Comparison of ENCODE assay signal across 7 mouse cellular contexts in the genomic region with DNA sequence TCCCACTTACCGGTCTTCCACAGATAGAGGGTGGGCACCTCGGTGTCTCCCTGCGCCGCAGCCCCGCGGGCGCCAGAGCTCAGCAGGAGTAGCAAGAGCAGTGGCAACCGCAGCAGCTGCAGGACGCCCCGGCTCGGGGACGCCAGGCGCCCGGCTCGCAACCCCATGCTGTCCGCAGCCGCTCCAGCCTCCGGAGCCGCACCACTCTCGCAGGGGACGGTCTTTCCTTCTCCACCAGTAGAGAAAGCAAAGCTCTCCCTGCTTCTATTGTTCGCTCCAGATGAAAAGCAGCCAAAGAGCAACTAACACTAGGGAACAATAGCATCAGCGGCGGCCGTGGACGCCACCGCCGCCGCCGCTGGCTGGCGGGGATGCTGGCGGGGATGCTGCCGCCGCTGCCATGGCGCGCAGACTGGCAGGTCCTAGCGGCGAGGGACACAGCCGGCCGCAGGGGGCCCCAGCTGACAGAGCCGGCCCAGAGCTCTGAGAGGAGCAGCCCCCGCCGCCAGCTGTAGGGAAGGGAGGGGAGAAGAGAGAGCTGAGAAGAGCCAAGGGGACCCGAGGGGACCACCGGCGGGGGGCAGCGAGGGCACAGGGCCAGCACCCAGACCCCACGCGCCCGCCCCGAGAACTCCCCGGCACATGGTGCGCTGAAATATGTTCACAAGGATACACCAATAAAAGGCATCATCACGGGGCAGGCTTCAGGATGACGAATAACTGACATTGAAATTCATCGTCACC. TPM values are rescaled to one million over a fixed set of nuclear protein-coding genes. Genes with fewer than 3 reads are reported as not detected.
A peak's percentile ranks its signal among the peaks of the same experiment; 100 is the strongest.
DNase-seq lines count a peak whose midpoint lies in the region; ATAC-seq lines count a peak whose summit lies in the region.

TSS of gene Thsd7a (minus strand) at position 624 of the 744 bp plus-strand sequence.

- H3K4me1 ChIP-seq in intestine, embryonic 15.5 days (replicated peaks), result no peaks in the 10 kb centered on the region
- H3K4me1 ChIP-seq in midbrain, embryonic 11.5 days (ENCODE audit: control insufficient read depth, insufficient read depth, low read length), result peaks cover 16% of the 10 kb centered on the region; the same call in 1 of the 2 replicates
- no peaks in the 10 kb centered on the region for H3K4me1 ChIP-seq in stomach, embryonic 14.5 days (ENCODE audit: control insufficient read depth, insufficient read depth, low read length)

- no peaks in the 10 kb centered on the region for H3K36me3 ChIP-seq in intestine, embryonic 15.5 days
- H3K36me3 ChIP-seq in midbrain, embryonic 11.5 days (ENCODE audit: control insufficient read depth, insufficient read depth, low read length), result no peaks in the 10 kb centered on the region
- H3K36me3 ChIP-seq in stomach, embryonic 14.5 days (ENCODE audit: control insufficient read depth, insufficient read depth, low read length), result no peaks in the 10 kb centered on the region

- DNase-seq in adrenal gland, postnatal 14 days, result peak; percentile 56
- peak; percentile 83 for DNase-seq in embryo, embryonic 11 days
- peak; percentile 7 to 45 for DNase-seq in gastrocnemius, postnatal 36 days
- peak; percentile 24 to 58 for DNase-seq in left cerebral cortex, postnatal 14 days (ENCODE audit: low spot score in 2 of 2)
- DNase-seq in midbrain, embryonic 11.5 days (ENCODE audit: low spot score, missing footprints), result peak; percentile 97

- H3K27me3 ChIP-seq in intestine, embryonic 15.5 days (replicated peaks), result no peaks in the 10 kb centered on the region
- no peaks in the 10 kb centered on the region for H3K27me3 ChIP-seq in midbrain, embryonic 11.5 days (ENCODE audit: control insufficient read depth, insufficient read depth, low read length)
- no peaks in the 10 kb centered on the region for H3K27me3 ChIP-seq in stomach, embryonic 14.5 days (ENCODE audit: control insufficient read depth, insufficient read depth, low read length)

- H3K4me2 ChIP-seq in intestine, embryonic 15.5 days (replicated peaks), result peak within 1 kb of the TSS; percentile 96
- H3K4me2 ChIP-seq in midbrain, embryonic 11.5 days, result peak within 1 kb of the TSS; percentile 54
- H3K4me2 ChIP-seq in stomach, embryonic 14.5 days (replicated peaks; ENCODE audit: low read depth, low read length), result peak within 1 kb of the TSS; percentile 83

- H3K9ac ChIP-seq in intestine, embryonic 15.5 days, result peak within 1 kb of the TSS; percentile 50
- peak within 1 kb of the TSS; percentile 90 for H3K9ac ChIP-seq in midbrain, embryonic 11.5 days (ENCODE audit: low read length)
- peak within 1 kb of the TSS; percentile 39 for H3K9ac ChIP-seq in stomach, embryonic 14.5 days (replicated peaks; ENCODE audit: low read depth, low read length)

- under 1% methylated on average over 56 of the region's 56 CpGs for WGBS in intestine, embryonic 15.5 days
- under 1% methylated on average over 54 of the region's 56 CpGs for WGBS in midbrain, embryonic 11.5 days
- WGBS in stomach, embryonic 14.5 days, result under 1% methylated on average over 56 of the region's 56 CpGs

- peak within 1 kb of the TSS; percentile 33 for H3K27ac ChIP-seq in intestine, embryonic 15.5 days
- peak within 1 kb of the TSS; percentile 95 for H3K27ac ChIP-seq in midbrain, embryonic 11.5 days (ENCODE audit: low read depth, low read length)
- H3K27ac ChIP-seq in stomach, embryonic 14.5 days (ENCODE audit: low read length), result peak within 1 kb of the TSS; percentile 11; the same call in 1 of the 2 replicates

- intact Hi-C loops in gastrocnemius, postnatal 36 days (cut with DNase I), result no loop called here
- intact Hi-C loops in left cerebral cortex, postnatal 14 days (cut with DNase I), result loop anchor here (5.0 kb wide), 1 partner anchor 397 kb away; no protein-coding TSS in a partner anchor

- H3K9me3 ChIP-seq in intestine, embryonic 15.5 days, result no peaks in the 10 kb centered on the region
- H3K9me3 ChIP-seq in midbrain, embryonic 11.5 days (ENCODE audit: control insufficient read depth, low read length), result no peaks in the 10 kb centered on the region
- H3K9me3 ChIP-seq in stomach, embryonic 14.5 days (ENCODE audit: control insufficient read depth, low read depth, low read length), result no peaks in the 10 kb centered on the region

- H3K4me3 ChIP-seq in intestine, embryonic 15.5 days (replicated peaks), result peak within 1 kb of the TSS; percentile 63
- peak within 1 kb of the TSS; percentile 69 for H3K4me3 ChIP-seq in midbrain, embryonic 11.5 days (ENCODE audit: low read depth, low read length)
- H3K4me3 ChIP-seq in stomach, embryonic 14.5 days (ENCODE audit: low read depth, low read length), result peak within 1 kb of the TSS; percentile 47

- peak; percentile 93 for ATAC-seq in intestine, embryonic 15.5 days
- peak; percentile 94 for ATAC-seq in midbrain, embryonic 11.5 days (ENCODE audit: low FRiP score)
- peak; percentile 80 for ATAC-seq in stomach, embryonic 14.5 days (ENCODE audit: insufficient number of reproducible peaks, insufficient read depth, low FRiP score, low read depth)

RNA-seq across cellular contexts. Expression of gene Thsd7a, which starts in this region (rescaled TPM):
- 8.1 and 14.0 TPM in 2 replicates for total RNA-seq in adrenal gland, postnatal 14 days (2021)
- total RNA-seq in gastrocnemius, postnatal 36 days (2021), result 1 to 10 TPM; 1.8 to 2.2 TPM
- polyA plus RNA-seq in intestine, embryonic 15.5 days (2015; fragmentation: Nextera tagmentation; extraction: Ambion mirVana), result 3.2 TPM in 2 replicates
- 10 to 100 TPM; 48.0 to 58.4 TPM for total RNA-seq in left cerebral cortex, postnatal 14 days (2021)
- 19.8 and 22.5 TPM in 2 replicates for polyA plus RNA-seq in midbrain, embryonic 11.5 days (2014; fragmentation: Nextera tagmentation; extraction: Ambion mirVana)
- polyA plus RNA-seq in stomach, embryonic 14.5 days (2014; fragmentation: Nextera tagmentation; extraction: Ambion mirVana), result 4.1 and 4.4 TPM in 2 replicates

Comparison
In these comparisons a context has a peak if more than half of its experiments do, and no peak if none do; other contexts are left out.
1. Peak in every context shown above with its lines: DNase-seq, ATAC-seq, H3K4me3 ChIP-seq and H3K27ac ChIP-seq.
2. DNase-seq: peak in every context shown above with its lines; median percentile 97 in midbrain, embryonic 11.5 days; 83 in embryo, embryonic 11 days; 56 in adrenal gland, postnatal 14 days; 41 in left cerebral cortex, postnatal 14 days; 26 in gastrocnemius, postnatal 36 days.
3. H3K27ac ChIP-seq: peak in every context shown above with its lines; median percentile 95 in midbrain, embryonic 11.5 days; 33 in intestine, embryonic 15.5 days; 11 in stomach, embryonic 14.5 days.
4. H3K9ac ChIP-seq: peak in every context shown above with its lines; median percentile 90 in midbrain, embryonic 11.5 days; 50 in intestine, embryonic 15.5 days; 39 in stomach, embryonic 14.5 days.